Mouse (Mus musculus) mouse trophoblast stem cell (cell line): Measurements from ENCODE around the gene Barhl1.

Experiments
- in situ Hi-C, 2 experiments: fragments of 300-500 bp; cut with MseI, MboI; formaldehyde crosslinking; loops; 2 replicates in 1 of 2; 3 replicates in 1 of 2; pipeline ENCODE4 v1.15.1; 2025

Gene Barhl1

DNA sequence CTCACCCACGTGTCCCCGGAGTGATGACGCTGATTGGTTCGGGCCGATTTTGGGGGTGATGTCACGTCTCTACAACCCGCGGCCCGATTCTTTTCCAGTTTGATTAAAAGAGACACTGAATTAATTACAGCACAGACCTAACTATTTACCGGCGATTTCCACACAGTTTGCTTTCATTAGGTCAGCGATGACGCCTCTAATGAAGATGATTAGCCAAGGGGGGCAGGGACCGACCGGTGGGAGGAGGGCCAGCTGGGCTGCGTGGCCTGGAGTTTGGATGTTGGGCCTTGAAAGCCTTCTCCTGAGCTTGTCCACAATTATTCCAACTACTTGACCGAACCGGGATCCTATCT, at the start of gene Barhl1:
Gene Barhl1 (minus strand): TSS at position 156 of the 353 bp plus-strand sequence.
- in situ Hi-C loops = loop anchor here in 1 of 2 experiments (5.0 kb wide), 1 partner anchor 61 kb away; no protein-coding TSS in a partner anchor

DNA sequence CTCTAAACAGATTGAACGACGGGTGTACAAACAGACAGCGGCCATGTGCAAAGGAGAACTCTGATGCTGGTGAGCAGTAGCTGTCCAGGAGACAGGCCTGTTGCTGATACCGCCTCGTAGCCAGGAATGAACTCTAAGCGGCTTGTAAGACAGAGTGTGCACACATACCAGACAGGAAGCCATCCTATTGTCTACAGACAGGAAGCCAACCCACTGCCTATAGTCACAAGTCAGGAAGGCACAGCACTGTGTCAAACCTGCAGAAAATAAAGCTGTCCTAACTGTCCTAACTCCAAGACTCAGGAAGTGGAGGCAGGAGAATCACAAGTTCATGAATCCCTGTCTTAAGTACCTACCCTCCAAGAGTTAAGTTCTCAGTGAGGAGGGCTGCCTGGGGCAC, 47.1 kb upstream of the Barhl1 start:
- in situ Hi-C loops = no loop called here

DNA sequence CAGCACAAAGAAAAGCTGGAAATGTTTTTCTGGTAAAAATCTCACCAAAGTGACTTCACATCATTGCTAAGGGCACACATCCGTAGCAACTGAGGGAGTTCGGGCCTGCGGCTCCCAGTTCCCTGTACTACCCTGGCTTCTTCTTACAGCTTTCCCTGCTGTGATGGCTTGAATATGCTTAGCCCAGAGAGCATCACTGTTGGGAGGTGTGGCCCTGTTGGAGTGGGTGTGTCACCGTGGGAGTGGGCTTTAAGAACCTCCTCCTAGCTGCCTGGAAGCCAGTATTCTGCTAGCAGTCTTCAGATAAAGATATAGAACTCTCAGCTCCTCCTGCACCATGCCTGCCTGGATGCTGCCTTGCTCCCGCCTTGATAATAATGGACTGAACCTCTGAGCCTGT, 45.2 kb upstream of the Barhl1 start:
- in situ Hi-C loops = no loop called here

DNA sequence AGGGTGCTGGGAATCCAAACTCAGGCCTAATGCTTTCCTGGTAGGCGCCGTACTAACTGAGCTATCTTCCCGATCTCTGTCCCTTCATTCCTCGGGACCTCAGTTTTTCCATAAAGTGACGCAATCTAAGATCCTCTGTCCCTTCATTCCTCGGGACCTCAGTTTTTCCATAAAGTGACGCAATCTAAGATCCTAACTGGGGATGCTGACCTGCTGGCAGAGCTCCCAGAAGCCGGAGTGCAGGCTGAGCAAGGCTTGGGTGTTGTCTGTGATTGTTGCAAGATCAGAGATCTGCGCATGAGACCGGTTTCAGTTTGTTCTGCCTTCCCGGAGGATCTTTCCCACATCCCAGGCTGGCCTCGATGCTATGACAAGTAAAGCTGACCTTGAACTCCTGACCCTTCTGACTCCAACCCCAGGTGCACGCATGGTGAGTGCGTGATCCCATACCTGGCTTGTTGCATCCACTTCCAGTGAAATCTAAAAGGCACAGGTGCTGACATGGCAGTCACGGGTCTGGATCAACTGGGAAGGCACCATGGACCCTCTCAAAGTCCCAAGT, 44.6 kb upstream of the Barhl1 start:
- in situ Hi-C loops = no loop called here

DNA sequence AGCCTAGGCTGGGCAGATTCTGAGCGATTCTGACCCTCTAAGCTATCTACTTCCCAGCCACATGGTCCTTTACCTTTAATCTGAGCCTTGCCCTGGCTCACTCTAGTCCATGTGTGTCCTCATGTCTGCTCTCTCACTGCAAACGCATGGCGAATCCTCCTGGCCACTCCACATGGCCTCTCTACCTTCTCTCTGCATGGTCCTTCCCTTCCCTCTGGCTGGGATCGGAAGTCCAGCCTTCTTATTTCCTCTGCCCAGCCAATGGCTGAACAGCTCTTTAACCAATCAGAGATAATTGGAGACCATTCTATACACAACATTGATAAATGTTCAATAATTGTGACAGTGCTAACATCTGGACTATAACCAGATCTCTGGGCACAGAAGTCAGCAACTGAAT, 40.4 kb upstream of the Barhl1 start:
- in situ Hi-C loops = no loop called here

DNA sequence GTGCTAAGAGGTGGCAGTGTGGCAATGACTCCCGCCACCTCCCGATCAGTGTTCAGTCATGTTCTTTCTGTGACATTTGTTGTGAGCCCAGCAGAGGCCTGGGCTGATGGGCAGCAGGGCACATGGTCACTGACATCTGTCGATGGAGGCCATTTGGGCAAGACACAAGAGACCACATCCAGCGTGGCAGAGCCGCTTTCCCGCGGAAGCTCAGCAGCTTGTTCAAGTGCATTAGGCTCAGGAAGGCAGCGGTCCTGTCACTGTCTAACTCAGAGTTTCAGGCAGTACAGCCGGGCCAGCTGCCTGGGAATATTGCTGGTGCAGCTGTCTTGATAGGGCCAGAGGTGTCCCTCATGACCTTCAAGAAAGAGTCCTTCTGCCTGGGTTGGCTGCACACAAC, 38.1 kb upstream of the Barhl1 start:
- in situ Hi-C loops = no loop called here

DNA sequence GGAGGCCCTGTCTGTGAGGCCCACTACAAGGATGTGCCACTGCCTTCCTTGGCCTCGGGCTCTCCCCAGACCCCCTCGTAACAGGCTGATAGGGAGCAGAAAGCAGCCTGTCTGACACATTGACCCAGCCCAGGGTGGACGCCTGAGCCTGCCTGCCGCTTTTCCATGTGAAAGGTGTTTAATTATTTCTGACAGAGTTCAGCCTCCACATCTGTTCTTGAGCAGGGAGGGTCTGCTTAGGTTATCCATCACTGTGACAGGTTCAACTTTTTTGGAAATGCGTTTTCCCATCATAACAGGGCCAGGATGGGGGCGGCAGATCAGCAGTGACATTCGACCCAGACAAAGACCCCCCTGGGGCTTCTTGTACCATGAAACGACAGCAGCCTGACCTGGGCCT, 36.5 kb upstream of the Barhl1 start:
- in situ Hi-C loops = no loop called here

DNA sequence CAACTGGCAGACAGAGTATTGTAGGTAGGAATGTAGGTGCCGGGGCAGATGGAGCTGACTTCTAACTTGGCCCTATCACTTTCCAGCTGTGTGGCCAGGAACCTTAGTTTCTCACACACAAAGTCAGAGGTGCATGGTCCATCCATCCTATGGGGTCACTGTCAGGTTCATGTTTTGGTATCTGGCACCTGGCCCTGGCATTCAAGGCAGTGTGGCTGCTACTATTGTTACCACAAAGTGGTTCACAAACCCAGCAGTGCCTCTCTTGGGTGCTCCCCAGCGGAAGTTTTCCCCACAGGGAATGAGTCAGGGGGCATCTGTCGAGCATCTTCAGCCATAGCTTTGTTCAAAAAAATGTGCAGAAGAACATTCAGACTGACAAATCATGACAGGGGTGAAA, 29.8 kb upstream of the Barhl1 start:
- in situ Hi-C loops = no loop called here

DNA sequence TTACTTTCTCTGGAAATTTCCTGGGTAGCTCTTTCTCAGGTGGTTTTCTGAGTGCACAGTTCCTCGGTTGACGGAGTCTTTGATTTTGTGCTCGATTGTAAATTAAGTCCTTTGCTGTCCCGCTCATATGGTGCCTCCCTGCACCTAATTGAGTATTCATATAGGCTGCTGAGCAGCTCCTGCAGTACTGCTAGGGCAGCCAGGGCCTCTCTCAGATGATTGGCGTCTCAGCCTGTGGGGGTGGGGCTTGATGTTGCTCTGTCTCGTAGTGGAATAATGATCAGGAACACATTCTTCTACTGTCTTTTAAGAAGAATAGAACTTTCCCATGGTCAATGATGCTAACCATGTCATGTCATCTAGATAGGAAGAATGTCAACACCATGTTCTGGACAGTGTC, 28.9 kb upstream of the Barhl1 start:
- in situ Hi-C loops = no loop called here

DNA sequence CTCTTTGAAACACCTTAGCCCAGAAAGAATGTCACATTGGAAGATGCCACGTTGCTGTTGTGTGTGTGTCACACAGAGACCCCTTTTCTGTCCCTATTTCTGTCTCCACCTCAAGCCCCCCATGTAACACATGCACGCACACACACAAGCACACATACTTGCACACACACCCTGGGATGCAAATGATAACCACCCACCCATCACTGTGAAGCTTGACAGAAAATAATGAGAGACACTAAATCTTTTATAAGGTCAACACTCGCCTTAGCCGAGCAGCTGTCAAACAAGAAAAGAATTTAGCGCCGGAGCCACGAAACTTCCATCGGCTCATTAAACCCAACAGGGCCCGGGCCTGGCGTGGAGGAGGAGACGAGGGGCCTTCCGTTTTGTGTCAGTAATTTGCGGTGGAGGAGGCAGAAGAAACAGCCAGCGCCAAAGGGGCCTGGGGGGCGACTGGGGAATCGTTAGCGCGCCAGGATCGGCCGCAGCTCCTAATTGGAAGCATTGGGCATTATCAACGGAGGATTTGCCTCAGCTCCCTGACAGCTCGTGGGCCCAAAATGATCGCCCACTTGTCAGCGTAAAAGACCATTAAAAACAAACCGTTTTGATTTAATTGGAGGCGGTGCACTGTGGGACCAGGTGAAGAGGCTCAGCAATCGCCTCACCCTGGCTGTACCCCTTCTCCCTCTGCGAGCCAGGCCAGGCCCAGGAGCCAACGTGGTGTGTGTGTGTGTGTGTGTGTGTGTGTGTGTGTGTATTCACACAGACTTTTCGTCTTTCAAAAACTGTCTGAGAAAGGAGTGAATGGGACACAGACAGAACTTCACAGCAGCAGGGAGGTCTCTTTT, 27.4 kb upstream of the Barhl1 start:
- in situ Hi-C loops = no loop called here

DNA sequence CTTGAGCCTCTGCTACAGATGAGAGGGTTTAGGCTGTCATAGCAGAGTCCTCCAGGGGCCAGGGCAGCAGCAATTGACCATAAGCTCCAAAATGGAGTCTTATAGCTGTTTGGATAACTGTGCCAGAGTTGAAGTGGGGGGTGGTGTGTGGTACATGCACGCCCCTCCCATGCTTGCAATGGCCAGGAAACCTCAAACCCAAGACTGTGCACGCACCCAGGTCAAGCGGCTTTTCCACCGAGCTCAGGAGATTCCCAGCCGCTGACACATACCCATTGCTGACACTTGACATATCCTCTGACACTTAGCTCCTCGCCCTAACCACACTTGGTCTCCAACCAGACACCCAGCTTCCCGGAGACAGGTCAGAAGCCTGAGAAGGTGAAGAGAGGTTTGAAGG, 22.5 kb upstream of the Barhl1 start:
- in situ Hi-C loops = no loop called here

DNA sequence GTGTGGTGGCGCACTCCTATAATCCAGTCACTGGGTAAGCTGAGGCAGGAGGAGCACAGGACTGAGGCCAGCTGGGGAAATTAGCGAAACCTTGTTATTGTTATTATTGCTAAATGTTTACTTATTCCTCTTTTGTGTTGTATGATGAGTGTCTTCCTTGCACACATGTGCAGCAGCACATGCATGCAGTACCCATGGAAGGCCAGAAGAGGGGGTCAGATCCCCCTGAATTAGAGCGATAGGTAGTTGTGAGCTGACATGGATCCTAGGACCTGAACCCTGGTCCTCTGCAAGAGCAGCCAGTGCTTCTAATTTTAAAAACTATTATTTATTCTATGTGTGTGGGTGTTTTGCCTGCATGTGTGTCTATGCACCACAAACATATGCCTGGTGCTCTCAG, 14.1 kb upstream of the Barhl1 start:
- in situ Hi-C loops = no loop called here

DNA sequence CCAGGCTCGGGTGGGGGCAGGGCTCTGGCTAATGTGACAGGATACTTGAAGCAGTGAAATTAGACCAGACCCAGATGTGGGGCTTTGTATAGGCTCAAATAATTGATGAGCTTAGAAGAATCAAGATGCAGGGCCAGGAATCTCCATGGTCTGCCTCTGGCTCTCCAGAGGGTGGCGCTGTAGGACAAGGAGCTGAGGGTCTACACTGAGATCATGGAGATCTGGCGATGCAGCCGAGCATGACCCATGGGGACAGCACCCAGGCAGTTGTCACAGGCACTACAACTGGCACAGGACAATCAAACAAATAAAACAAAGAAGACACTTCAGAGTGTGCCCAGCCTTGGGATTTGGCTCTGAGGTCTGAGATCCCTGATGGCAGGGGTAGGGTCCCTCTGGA, 7.4 kb upstream of the Barhl1 start:
- in situ Hi-C loops = loop anchor here (5.0 to 10.0 kb wide), 2 partner anchors 51 to 128 kb away; no protein-coding TSS in a partner anchor

DNA sequence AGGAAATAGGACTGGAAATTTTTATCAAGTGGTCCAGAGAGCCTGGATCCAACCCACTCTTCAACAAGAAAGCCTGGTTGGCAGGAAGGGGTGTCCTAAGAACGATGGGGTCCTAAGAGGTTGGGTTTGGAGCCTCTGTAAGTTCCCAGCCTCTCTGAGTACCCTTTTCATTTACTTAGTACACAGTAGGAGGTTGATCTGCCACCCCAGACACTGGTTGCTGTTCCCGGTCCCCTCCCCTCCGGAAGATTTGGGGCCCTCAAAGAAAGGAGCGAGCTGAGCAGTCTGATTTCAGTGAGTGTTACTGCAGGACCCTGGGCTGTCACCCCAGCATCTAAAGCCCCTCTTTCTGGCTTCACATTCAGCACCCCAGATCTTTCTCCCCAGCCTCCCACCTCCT, 2.5 kb upstream of the Barhl1 start:
- in situ Hi-C loops = loop anchor here in 1 of 2 experiments (5.0 kb wide), 1 partner anchor 58 kb away; no protein-coding TSS in a partner anchor

DNA sequence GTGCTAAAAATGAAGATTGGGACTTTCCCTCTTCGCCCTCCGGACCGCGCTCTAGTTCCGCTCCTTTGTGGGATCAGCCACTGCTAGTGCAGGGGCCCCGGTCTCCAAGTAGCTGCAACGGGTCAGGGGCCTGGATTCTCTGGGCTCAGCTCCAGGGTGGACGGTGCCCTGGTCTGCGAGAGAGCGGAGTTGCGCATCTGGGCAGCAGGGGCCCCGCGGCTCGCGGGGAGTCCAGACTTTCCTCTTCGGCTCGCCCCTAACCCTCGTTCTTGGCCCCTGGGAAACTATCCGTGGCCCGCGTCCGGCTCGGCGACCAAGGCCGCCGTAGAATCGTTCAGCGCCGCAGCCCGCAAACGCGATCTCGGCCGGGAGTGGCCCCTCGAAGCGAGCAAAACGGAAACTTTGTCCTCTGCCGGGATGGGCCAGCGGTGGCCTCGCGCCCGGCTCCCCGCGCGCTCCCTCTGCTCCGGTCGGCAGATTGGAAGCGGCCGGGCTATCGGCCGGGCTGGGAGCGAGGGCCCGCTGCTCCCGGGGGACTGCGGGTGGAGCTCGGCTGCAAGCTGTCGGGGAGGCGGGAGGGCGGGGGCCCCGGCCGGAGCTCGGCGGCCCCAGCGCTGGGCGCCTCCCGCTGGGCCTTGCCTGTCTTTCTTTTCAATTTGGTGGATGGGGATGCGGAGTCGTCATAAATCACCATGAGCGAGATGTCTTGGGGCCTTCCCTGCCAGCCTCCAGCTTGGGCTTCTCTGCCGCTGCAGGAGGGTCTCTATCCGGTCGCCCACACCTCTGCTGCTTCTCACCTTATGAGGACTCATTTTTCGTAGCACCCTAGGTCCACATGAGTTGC, 1.3 kb upstream of the Barhl1 start:
- in situ Hi-C loops = loop anchor here in 1 of 2 experiments (5.0 kb wide), 1 partner anchor 60 kb away; no protein-coding TSS in a partner anchor

DNA sequence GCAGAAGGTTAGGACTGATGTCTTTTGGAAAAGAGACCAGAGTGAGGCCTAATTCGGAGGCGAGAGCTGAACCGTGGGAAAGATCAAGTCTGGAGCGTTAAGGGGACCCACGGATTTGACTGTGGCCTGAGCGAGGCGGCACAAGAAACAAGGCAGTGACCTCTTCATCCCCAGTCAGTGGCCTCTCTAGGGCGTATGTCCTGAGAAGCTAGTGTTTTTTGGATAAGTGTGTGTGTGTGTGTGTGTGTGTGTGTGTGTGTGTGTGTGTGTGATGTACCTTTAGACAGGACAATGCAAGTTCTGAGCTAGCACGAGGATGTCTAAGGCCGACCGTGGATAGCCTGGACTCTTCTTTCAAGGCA, 669 bp upstream of the Barhl1 start:
- in situ Hi-C loops = loop anchor here in 1 of 2 experiments (5.0 kb wide), 1 partner anchor 60 kb away; no protein-coding TSS in a partner anchor

DNA sequence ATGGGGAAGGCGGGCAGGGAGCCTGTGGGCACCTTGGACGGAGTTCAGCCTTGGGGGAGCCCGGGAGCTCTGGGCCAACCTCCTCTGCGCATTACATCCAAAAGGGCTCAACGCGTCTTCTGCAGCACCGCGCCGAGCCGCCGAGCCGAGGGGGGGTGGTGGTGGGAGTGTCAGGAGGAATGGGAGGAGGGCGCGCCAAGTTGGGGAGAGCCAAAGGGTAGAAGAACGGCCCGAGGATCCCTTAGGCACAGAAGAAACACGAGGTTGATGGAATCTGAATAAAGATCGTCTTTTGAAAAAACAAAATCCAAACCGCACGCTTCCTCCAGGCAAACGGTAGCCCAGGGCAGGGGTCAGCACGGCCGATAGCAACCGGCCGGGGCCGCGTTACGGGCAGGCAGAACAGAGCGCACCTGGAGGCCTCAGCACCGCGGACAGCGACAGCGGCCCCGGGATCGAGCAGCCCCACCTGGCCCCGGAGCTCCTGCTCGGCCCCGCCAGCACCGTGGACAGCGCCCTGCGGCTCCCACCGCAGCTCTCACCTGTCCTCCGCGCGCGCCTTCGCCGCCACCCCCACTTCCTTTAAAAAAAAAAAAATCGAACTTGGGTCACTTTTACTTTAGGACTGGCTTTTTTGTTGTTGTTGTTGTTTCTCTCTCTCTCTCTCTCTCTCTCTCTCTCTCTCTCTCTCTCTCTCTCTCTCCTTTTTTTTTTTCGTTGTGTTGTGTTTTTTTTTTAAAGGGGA, 528 bp downstream of the Barhl1 start:
- in situ Hi-C loops = loop anchor here in 1 of 2 experiments (5.0 kb wide), 1 partner anchor 61 kb away; no protein-coding TSS in a partner anchor

DNA sequence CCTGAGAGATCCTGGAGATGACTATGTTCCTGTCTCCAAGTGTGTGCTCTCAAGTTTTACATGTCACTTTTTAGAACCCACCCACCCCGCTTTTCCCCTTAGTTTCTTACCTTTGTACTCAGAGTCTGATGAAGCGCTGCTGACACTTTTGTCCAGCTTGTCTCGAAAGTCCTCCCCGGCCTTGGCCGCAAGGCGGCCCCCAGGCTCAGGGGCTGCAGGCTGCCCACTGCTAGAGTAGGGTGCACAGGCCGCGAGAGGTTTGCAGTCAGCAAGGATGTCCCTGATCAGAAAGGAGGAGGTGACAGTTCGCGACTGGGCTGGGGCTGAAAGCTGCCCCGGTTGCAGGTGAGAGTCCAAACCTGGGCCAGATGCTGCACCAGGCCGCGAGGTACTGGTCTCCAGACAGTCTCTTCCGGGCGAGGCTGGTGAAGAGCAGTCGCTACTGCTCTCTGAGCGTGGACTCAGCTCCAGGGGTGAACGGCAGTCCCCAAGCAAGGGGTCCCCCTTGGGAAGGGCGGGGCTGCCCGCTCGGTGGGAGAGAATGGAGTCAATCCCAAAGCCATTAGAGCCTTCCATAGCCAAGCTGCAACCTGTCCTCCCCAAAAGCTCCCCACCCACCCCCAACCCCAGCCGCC, 1.2 kb downstream of the Barhl1 start:
- in situ Hi-C loops = loop anchor here in 1 of 2 experiments (5.0 kb wide), 1 partner anchor 62 kb away; no protein-coding TSS in a partner anchor

DNA sequence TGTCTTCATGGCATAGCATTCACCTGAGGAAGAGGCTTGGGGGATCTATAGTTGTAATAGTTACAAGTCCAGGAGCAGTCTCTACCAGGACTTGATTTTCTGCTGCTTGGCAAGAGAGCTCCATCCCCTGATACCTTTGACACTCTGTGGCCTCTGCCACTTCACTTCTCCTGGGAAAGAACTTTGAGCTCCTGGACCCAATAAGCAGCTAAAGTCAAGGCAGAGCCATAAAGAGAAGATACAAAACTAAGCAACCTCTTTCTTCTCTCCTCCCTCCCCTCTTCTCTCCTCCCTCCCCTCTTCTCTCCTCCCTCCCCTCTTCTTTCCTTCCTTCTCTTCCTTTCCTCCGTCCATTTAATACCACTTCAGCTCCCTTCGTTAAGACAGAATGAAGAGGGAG, 2.3 kb downstream of the Barhl1 start:
- in situ Hi-C loops = no loop called here

DNA sequence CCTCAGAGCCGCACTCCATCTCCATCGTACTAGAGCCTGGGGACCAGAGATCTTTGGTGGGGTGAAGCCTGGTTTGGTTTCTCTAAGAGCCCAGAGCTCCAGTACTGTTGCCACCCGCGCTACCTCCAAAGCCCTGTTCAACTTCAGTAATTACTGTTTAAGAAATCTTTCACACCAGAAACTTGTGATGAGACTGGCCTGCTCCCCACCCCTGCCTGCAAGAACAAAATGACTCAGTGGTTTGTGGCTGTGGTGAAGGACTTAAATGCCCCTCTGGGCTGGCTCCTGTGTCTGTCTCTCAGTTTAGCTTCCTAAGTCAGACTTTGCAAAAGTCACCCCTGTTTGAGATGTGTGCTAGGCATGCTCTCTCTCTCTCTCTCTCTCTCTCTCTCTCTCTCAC, 3.5 kb downstream of the Barhl1 start:
- in situ Hi-C loops = no loop called here
